Mouse (Mus musculus) CH12.LX (cell line): ENCODE data around the gene Nectin2.

Experiments used
- BHLHE40 ChIP-seq: IDR thresholded peaks from 2 replicates; pipeline ENCODE4 v1.6.1; 2011; ENCODE audit warnings: mild to moderate bottlenecking, low read depth, low read length, improper control_type of control experiment
- CTCF ChIP-seq, 2 experiments: IDR thresholded peaks in 1 of 2; conservative IDR thresholded peaks in 1 of 2; 2 replicates each; pipeline ENCODE4 v1.5.1; 2011 to 2012; ENCODE audit warnings: low read depth in 2 of 2, low read length in 2 of 2, improper control_type of control experiment in 1 of 2, inconsistent platforms in 1 of 2, mild to moderate bottlenecking in 1 of 2, moderate library complexity in 1 of 2
- E2F4 ChIP-seq: IDR thresholded peaks from 2 replicates; pipeline ENCODE4 v1.6.1; 2011; ENCODE audit warnings: low read depth, low read length, improper control_type of control experiment; ENCODE audit not compliant: insufficient replicate concordance
- USF2 ChIP-seq: conservative IDR thresholded peaks from 2 replicates; pipeline ENCODE4 v1.6.1; 2011; ENCODE audit warnings: low read depth, low read length, improper control_type of control experiment
- ZC3H11A ChIP-seq: IDR thresholded peaks from 2 replicates; pipeline ENCODE4 v1.6.1; 2012; ENCODE audit warnings: low read depth, mild to moderate bottlenecking, inconsistent platforms, low read length, improper control_type of control experiment
- ZKSCAN1 ChIP-seq: IDR thresholded peaks from 2 replicates; pipeline ENCODE4 v1.6.1; 2012; ENCODE audit warnings: low read depth, inconsistent platforms, low read length, improper control_type of control experiment, borderline replicate concordance

DNA sequence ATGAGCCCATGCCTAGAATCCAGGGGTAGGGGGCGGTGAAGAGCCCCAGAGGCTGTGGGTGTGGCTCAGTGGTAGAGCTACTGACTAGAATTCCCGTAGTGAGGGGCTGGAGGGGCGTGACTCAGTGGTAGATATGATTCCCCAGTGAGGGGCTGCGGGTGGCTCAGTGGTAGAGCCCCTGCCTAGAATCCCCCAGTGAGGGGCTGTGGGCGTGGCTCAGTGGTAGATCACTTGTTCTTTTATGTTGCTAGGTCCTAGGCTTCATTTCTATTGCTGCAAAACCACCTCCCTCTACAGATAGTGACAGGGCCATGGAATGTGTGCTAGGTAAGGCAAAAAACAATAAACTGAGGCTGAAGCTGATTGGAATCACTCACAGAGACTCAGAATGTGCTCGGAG lies 54.4 kb downstream of the Nectin2 start:
- TF ChIP-seq E2F4, result no peak
- no peak for TF ChIP-seq CTCF (conservative IDR thresholded peaks at IDR 0.05 in 1 of 2, IDR thresholded peaks at IDR 0.05 in 1 of 2; ENCODE audit: low read depth in 2 of 2, low read length in 2 of 2)
- TF ChIP-seq USF2, result no peak
- TF ChIP-seq ZKSCAN1, result no peak
- TF ChIP-seq BHLHE40, result no peak
- TF ChIP-seq ZC3H11A, result no peak
